Mouse (Mus musculus): Measurements from ENCODE around the gene Hormad2. TPM values are rescaled to one million over a fixed set of nuclear protein-coding genes. Genes with fewer than 3 reads are reported as not detected.
A peak's percentile ranks its signal among the peaks of the same experiment; 100 is the strongest.

Gene Hormad2
- polyA plus RNA-seq, 1 experiment from 2014 or later, result 0.31 TPM

GRCm38 (mm10) chr11:4394226-4394625 lies 46.7 kb downstream of the Hormad2 start:
- Histone ChIP-seq H3K27ac (no peak overlapping the region), H3K36me3 (no peaks in the 10 kb centered on the region), H3K4me1 (no peaks in the 10 kb centered on the region), H3K4me3 (no peak overlapping the region), H3K4me2 (no peak overlapping the region), H3K27me3 (no peaks in the 10 kb centered on the region), H3K9me3 (no peaks in the 10 kb centered on the region), H3K9ac (no peak overlapping the region)
- no peak for ATAC-seq (ENCODE audit: insufficient number of reproducible peaks, low FRiP score, low TSS enrichment, low read depth)

DNA sequence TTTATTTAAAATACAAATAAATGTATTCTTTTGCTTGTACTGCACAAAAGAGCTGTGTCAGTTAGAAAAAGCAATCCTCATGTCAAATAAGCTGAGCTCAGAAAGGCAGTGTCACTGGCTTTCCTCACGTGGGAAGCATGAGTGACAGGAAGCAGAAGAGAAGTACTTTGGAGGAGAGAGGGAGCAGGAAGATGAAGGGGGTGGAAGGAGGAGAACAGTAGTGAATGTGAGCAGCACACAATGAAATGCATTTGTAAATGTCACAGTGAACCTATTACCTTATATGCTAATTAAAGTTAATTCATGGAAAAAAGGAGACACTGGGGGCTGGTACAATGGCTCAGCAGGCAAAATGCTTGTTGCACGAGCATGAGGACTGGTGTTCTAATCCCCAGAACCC lies 52.9 kb downstream of the Hormad2 start:
- Histone ChIP-seq H3K4me2 (no peak overlapping the region), H3K9ac (no peak overlapping the region), H3K9me3 (no peaks in the 10 kb centered on the region), H3K27me3 (no peaks in the 10 kb centered on the region), H3K4me1 (no peaks in the 10 kb centered on the region), H3K36me3 (no peaks in the 10 kb centered on the region), H3K27ac (no peak overlapping the region), H3K4me3 (no peak overlapping the region)
- no peak for ATAC-seq (ENCODE audit: insufficient number of reproducible peaks, low FRiP score, low TSS enrichment, low read depth)
- 30% methylated on average over 2 of the region's 2 CpGs for WGBS

- Histone ChIP-seq H3K4me2 (no peak overlapping the region), H3K36me3 (no peaks in the 10 kb centered on the region), H3K27me3 (no peaks in the 10 kb centered on the region), H3K4me1 (no peaks in the 10 kb centered on the region), H3K9ac (no peak overlapping the region), H3K27ac (no peak overlapping the region), H3K4me3 (no peak overlapping the region), H3K9me3 (no peaks in the 10 kb centered on the region)
- no peak for ATAC-seq (ENCODE audit: insufficient number of reproducible peaks, low FRiP score, low TSS enrichment, low read depth)
- WGBS, result 76% methylated on average over 7 of the region's 7 CpGs
Measured at GRCm38 (mm10) chr11:4382321-4382720, 58.6 kb downstream of the Hormad2 start.

GRCm38 (mm10) chr11:4379857-4380256 lies 61.0 kb downstream of the Hormad2 start:
- 70% methylated on average over 4 of the region's 4 CpGs for WGBS
- no peak overlapping the region for H3K4me2 ChIP-seq
- no peaks in the 10 kb centered on the region for H3K36me3 ChIP-seq
- no peaks in the 10 kb centered on the region for H3K27me3 ChIP-seq
- no peaks in the 10 kb centered on the region for H3K4me1 ChIP-seq
- ATAC-seq (ENCODE audit: insufficient number of reproducible peaks, low FRiP score, low TSS enrichment, low read depth), result no peak
- no peak overlapping the region for H3K27ac ChIP-seq
- H3K9me3 ChIP-seq, result no peaks in the 10 kb centered on the region
- no peak overlapping the region for H3K4me3 ChIP-seq
- H3K9ac ChIP-seq, result no peak overlapping the region

DNA sequence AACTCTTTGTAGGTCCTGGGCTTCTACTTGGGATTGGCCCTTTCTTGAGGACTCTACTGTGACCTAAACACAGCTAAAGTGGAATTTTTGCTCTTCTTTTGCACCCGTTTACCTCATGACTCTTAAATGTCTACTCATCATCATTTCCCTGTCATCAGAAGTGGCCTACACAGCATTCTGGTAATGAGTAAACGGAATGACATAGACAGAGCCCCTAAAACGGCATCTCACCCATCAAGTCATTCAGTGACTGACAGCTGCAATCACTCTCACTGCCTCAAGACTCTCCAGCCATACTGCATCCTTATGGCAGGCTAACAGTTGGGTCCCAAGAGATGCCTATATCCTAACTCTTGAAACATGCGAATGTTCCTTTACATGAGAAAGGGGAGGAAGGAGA lies 74.5 kb downstream of the Hormad2 start:
- H3K27me3 ChIP-seq, result no peaks in the 10 kb centered on the region
- no peaks in the 10 kb centered on the region for H3K9me3 ChIP-seq
- no peaks in the 10 kb centered on the region for H3K36me3 ChIP-seq
- 85% methylated on average over 4 of the region's 4 CpGs for WGBS
- ATAC-seq (ENCODE audit: insufficient number of reproducible peaks, low FRiP score, low TSS enrichment, low read depth), result no peak
- no peak overlapping the region for H3K4me3 ChIP-seq
- H3K4me1 ChIP-seq, result no peaks in the 10 kb centered on the region
- H3K4me2 ChIP-seq, result no peak overlapping the region
- no peak overlapping the region for H3K9ac ChIP-seq
- no peak overlapping the region for H3K27ac ChIP-seq

DNA sequence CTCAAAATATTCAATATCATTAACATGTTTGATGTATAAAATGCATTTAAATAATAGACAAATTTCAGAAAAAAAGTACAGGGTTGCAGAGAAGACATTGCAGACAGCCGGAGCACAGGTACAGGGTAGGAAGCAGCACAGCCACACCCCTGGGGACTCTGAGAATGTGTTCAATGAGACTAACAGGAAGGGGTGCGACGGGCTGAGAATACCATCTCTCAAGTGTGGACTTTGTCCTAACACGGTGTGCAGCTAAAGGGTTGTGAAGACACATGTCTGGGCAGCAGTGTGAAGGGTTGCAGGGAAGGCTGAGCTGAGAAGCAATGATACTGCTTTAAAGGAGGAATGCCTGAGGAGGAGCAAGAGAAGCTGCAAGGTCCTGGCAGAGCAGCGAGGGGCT lies 85.5 kb downstream of the Hormad2 start:
- Histone ChIP-seq H3K27ac (no peak overlapping the region), H3K27me3 (no peaks in the 10 kb centered on the region), H3K4me3 (no peak overlapping the region), H3K36me3 (no peaks in the 10 kb centered on the region), H3K9me3 (no peaks in the 10 kb centered on the region), H3K9ac (no peak overlapping the region), H3K4me2 (no peak overlapping the region), H3K4me1 (no peaks in the 10 kb centered on the region)
- ATAC-seq (ENCODE audit: insufficient number of reproducible peaks, low FRiP score, low TSS enrichment, low read depth), result no peak
- WGBS, result 54% methylated on average over 5 of the region's 5 CpGs

- Histone ChIP-seq H3K27ac (no peak overlapping the region), H3K27me3 (no peaks in the 10 kb centered on the region), H3K4me3 (no peak overlapping the region), H3K9me3 (no peaks in the 10 kb centered on the region), H3K4me2 (no peak overlapping the region), H3K4me1 (no peaks in the 10 kb centered on the region), H3K36me3 (no peaks in the 10 kb centered on the region), H3K9ac (no peak overlapping the region)
- ATAC-seq (ENCODE audit: insufficient number of reproducible peaks, low FRiP score, low TSS enrichment, low read depth), result no peak
- 44% methylated on average over 3 of the region's 3 CpGs for WGBS
Measured at GRCm38 (mm10) chr11:4352637-4353036, 88.3 kb downstream of the Hormad2 start.

- Histone ChIP-seq H3K4me1 (0 out of 2 replicates have a peak, but pooled peaks cover 6% of the 10 kb centered on the region), H3K9me3 (no peaks in the 10 kb centered on the region), H3K4me2 (no peak overlapping the region), H3K4me3 (no peak overlapping the region), H3K9ac (no peak overlapping the region), H3K27ac (no peak overlapping the region), H3K27me3 (no peaks in the 10 kb centered on the region), H3K36me3 (no peaks in the 10 kb centered on the region)
- WGBS, result 45% methylated on average over 4 of the region's 4 CpGs
- no peak for ATAC-seq (ENCODE audit: insufficient number of reproducible peaks, low FRiP score, low TSS enrichment, low read depth)
Measured at GRCm38 (mm10) chr11:4343926-4344325, 97.0 kb downstream of the Hormad2 start.

DNA sequence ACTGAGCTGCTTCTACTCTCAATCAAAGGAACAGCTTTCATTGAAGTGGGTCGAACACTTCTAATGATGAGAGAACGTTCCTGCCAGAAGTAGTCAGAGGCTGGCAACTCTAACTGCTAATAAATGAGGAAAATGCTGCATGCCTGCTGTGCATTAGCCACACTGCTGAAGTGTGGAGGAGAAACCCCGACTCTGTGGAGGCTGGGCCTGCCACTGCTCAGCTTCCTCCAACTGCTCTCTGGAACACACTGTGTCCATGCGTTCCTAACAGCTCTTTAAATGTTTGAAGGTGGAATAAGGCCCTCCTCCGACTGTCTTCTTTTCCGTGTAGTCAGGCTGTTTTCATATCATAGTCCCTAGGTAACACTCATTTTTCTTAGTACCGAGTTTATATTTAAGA lies 98.9 kb downstream of the Hormad2 start:
- Histone ChIP-seq H3K4me1 (0 out of 2 replicates have a peak, but pooled peaks cover 6% of the 10 kb centered on the region), H3K27me3 (no peaks in the 10 kb centered on the region), H3K9me3 (no peaks in the 10 kb centered on the region), H3K27ac (0 out of 2 replicates have a peak overlapping the region, but pooled peaks have one; percentile 7), H3K36me3 (no peaks in the 10 kb centered on the region), H3K4me3 (no peak overlapping the region), H3K9ac (no peak overlapping the region), H3K4me2 (no peak overlapping the region)
- 35% methylated on average over 7 of the region's 7 CpGs for WGBS
- no peak for ATAC-seq (ENCODE audit: insufficient number of reproducible peaks, low FRiP score, low TSS enrichment, low read depth)

- Histone ChIP-seq H3K4me2 (no peak overlapping the region), H3K4me1 (0 out of 2 replicates have a peak, but pooled peaks cover 6% of the 10 kb centered on the region), H3K36me3 (no peaks in the 10 kb centered on the region), H3K9me3 (no peaks in the 10 kb centered on the region), H3K9ac (no peak overlapping the region), H3K27ac (no peak overlapping the region), H3K27me3 (no peaks in the 10 kb centered on the region), H3K4me3 (no peak overlapping the region)
- WGBS, result 85% methylated on average over 9 of the region's 9 CpGs
- ATAC-seq (ENCODE audit: insufficient number of reproducible peaks, low FRiP score, low TSS enrichment, low read depth), result no peak
Measured at GRCm38 (mm10) chr11:4340109-4340779, 100.7 kb downstream of the Hormad2 start.

GRCm38 (mm10) chr11:4339275-4339674 lies 101.6 kb downstream of the Hormad2 start:
- Histone ChIP-seq H3K9ac (no peak overlapping the region), H3K4me1 (0 out of 2 replicates have a peak, but pooled peaks cover 6% of the 10 kb centered on the region), H3K4me3 (no peak overlapping the region), H3K4me2 (no peak overlapping the region), H3K27me3 (no peaks in the 10 kb centered on the region), H3K36me3 (no peaks in the 10 kb centered on the region), H3K27ac (no peak overlapping the region), H3K9me3 (no peaks in the 10 kb centered on the region)
- no peak for ATAC-seq (ENCODE audit: insufficient number of reproducible peaks, low FRiP score, low TSS enrichment, low read depth)
- whole genome bisulfite sequencing, result 93% methylated on average over 1 of the region's 1 CpGs

DNA sequence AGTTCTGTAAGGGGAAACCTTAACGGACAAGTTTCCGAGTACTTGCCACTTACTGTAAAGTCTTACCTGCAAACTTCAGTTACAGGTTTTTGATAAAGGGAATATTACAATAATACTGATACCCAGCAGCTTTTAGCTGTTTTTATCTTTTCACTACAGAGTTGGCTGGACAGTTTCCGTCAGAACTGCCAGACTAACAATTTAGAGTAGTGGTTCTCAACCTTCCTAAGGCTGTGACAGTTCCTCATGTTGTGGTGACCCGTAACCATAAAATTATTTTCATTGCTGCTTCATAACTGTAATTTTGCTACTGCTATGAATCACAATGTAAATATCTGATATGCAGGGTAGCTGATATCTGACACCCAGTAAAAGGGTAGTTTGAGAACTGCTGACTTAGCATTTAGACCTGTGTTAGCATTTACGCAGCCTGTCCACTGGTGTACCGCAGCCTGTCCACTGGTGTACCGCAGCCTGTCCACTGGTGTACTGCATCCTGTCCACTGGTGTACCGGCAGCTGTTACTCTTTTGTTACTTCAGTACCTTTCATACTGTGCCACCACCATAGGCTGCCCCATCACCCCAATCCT lies 104.1 kb downstream of the Hormad2 start:
- 78% methylated on average over 8 of the region's 8 CpGs for WGBS
- H3K9ac ChIP-seq, result no peak overlapping the region
- 0 out of 2 replicates have a peak, but pooled peaks cover 3% of the 10 kb centered on the region for H3K4me1 ChIP-seq
- no peaks in the 10 kb centered on the region for H3K27me3 ChIP-seq
- H3K36me3 ChIP-seq, result no peaks in the 10 kb centered on the region
- ATAC-seq (ENCODE audit: insufficient number of reproducible peaks, low FRiP score, low TSS enrichment, low read depth), result no peak
- no peaks in the 10 kb centered on the region for H3K9me3 ChIP-seq
- no peak overlapping the region for H3K4me2 ChIP-seq
- no peak overlapping the region for H3K27ac ChIP-seq
- H3K4me3 ChIP-seq, result no peak overlapping the region

Data from limb, embryonic 15.5 days (tissue).